Comparison of ENCODE assay signal across 17 mouse cellular contexts in the genomic region with DNA sequence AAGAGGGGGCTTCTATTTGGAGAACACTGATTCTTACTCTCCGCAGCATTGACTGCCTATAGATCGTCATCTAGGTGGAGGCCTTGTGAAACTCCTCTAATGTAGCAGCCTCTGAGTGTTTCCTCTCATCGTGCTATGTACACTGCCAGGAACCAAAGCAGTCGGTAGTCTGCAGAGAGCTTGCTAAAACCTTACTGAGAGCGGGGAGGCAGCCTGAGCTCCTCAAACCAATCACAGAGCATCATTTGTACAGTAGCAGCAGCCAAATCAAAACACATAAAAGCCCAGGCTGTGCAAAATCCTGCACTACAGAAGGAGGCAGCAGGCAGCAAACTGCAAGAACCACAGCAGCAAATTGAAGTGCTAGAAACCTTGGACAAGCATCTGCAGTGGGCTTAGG. TPM values are rescaled to one million over a fixed set of nuclear protein-coding genes. Genes with fewer than 3 reads are reported as not detected.
"Had no signal": no experiment of that assay in that cellular context is flagged by ENCODE, and none has a peak within 500 bp of the region (broad histone marks: within the 10 kb centered on the region; RNA-seq: fewer than 3 reads in every experiment).

No protein-coding gene starts in this region.

- ATAC-seq: intestine, embryonic 15.5 days had no signal

- H3K27ac ChIP-seq: intestine, embryonic 15.5 days; layer of hippocampus, adult 2 months; limb, embryonic 10.5 days; liver, embryonic 15.5 days; midbrain, embryonic 12.5 days; neural tube, embryonic 15.5 days; stomach, embryonic 15.5 days had no signal

- H3K9me3 ChIP-seq: intestine, embryonic 15.5 days; limb, embryonic 10.5 days; liver, embryonic 15.5 days; megakaryocyte, embryonic 14.5 days; midbrain, embryonic 12.5 days; neural tube, embryonic 15.5 days; stomach, embryonic 15.5 days had no signal

- H3K4me1 ChIP-seq: intestine, embryonic 15.5 days; limb, embryonic 10.5 days; liver, embryonic 15.5 days; midbrain, embryonic 12.5 days; neural tube, embryonic 15.5 days; stomach, embryonic 15.5 days had no signal

- H3K4me3 ChIP-seq: intestine, embryonic 15.5 days; layer of hippocampus, adult 2 months; limb, embryonic 10.5 days; liver, embryonic 15.5 days; megakaryocyte, embryonic 14.5 days; midbrain, embryonic 12.5 days; neural tube, embryonic 15.5 days; stomach, embryonic 15.5 days had no signal

- H3K36me3 ChIP-seq: intestine, embryonic 15.5 days; limb, embryonic 10.5 days; liver, embryonic 15.5 days; midbrain, embryonic 12.5 days; neural tube, embryonic 15.5 days; stomach, embryonic 15.5 days had no signal

- H3K27me3 ChIP-seq: intestine, embryonic 15.5 days; liver, embryonic 15.5 days; megakaryocyte, embryonic 14.5 days; midbrain, embryonic 12.5 days; neural tube, embryonic 15.5 days; stomach, embryonic 15.5 days had no signal

- H3K9ac ChIP-seq: intestine, embryonic 15.5 days; liver, embryonic 15.5 days; lung, embryonic 14.5 days; midbrain, embryonic 12.5 days; neural tube, embryonic 15.5 days; stomach, embryonic 15.5 days had no signal

- H3K4me2 ChIP-seq: intestine, embryonic 15.5 days; liver, embryonic 11.5 days; liver, embryonic 15.5 days; lung, embryonic 14.5 days; midbrain, embryonic 12.5 days; neural tube, embryonic 15.5 days; stomach, embryonic 15.5 days had no signal

- DNase-seq: kidney, adult 18-20 months; kidney, postnatal 10 days; kidney, postnatal 4 days; lung, embryonic 14.5 days; lung, postnatal 10 days; lung, postnatal 4 days; right cerebral cortex, adult 18-20 months; spleen, adult 18-20 months had no signal

RNA-seq across cellular contexts. Expression of gene Gbp8, which starts 25.7 kb away (rescaled TPM):
- polyA plus RNA-seq: limb, embryonic 10.5 days had no signal
